Mouse (Mus musculus): ENCODE data around the gene Sdhaf2. TPM values are rescaled to one million over a fixed set of nuclear protein-coding genes. Genes with fewer than 3 reads are reported as not detected.
"Not testable (repeated sequence)": the region's sequence is repeated elsewhere in the genome, so short reads cannot be mapped to it uniquely, and the experiment has no call there.

Gene Sdhaf2
- polyA plus RNA-seq (2015; fragmentation: Nextera tagmentation; extraction: Ambion mirVana), result 60.4 and 66.2 TPM in 2 replicates

- Histone ChIP-seq H3K27ac (peak within 1 kb of the TSS; percentile 99), H3K9me3 (no peaks in the 10 kb centered on the region), H3K4me2 (replicated peaks) (peak within 1 kb of the TSS; percentile 74), H3K4me1 (peaks cover 29% of the 10 kb centered on the region), H3K4me3 (peak within 1 kb of the TSS; percentile 94), H3K36me3 (peaks cover 29% of the 10 kb centered on the region), H3K27me3 (no peaks in the 10 kb centered on the region), H3K9ac (peak within 1 kb of the TSS; percentile 98)
- no peak for ATAC-seq (ENCODE audit: low FRiP score, low read depth)
- WGBS, result 0% methylated on average over 11 of the region's 11 CpGs
These were observed at the start of gene Sdhaf2 for GRCm38 (mm10) chr19:10525910-10526309. Gene Sdhaf2, minus strand, starts transcription at chr19:10526142.

GRCm38 (mm10) chr19:10569627-10570026 is 43.7 kb upstream of the Sdhaf2 start:
- Histone ChIP-seq H3K4me2 (replicated peaks) (no peak overlapping the region), H3K36me3 (peaks cover 57% of the 10 kb centered on the region), H3K27ac (no peak overlapping the region), H3K27me3 (no peaks in the 10 kb centered on the region), H3K9ac (no peak overlapping the region), H3K9me3 (no peaks in the 10 kb centered on the region), H3K4me3 (no peak overlapping the region), H3K4me1 (no peaks in the 10 kb centered on the region)
- ATAC-seq (ENCODE audit: low FRiP score, low read depth), result no peak
- 91% methylated on average over 6 of the region's 6 CpGs for WGBS

GRCm38 (mm10) chr19:10565217-10565616 is 39.3 kb upstream of the Sdhaf2 start:
- Histone ChIP-seq H3K9ac (no peak overlapping the region), H3K4me2 (replicated peaks) (no peak overlapping the region), H3K4me3 (no peak overlapping the region), H3K4me1 (no peaks in the 10 kb centered on the region), H3K36me3 (peaks cover 16% of the 10 kb centered on the region), H3K9me3 (no peaks in the 10 kb centered on the region), H3K27ac (no peak overlapping the region), H3K27me3 (no peaks in the 10 kb centered on the region)
- WGBS, result 84% methylated on average over 4 of the region's 4 CpGs
- no peak for ATAC-seq (ENCODE audit: low FRiP score, low read depth)

- no peaks in the 10 kb centered on the region for H3K27me3 ChIP-seq
- H3K9ac ChIP-seq, result no peak overlapping the region
- H3K4me2 ChIP-seq (replicated peaks), result no peak overlapping the region
- H3K9me3 ChIP-seq, result no peaks in the 10 kb centered on the region
- no peak overlapping the region for H3K27ac ChIP-seq
- WGBS, result 82% methylated on average over 6 of the region's 6 CpGs
- no peak for ATAC-seq (ENCODE audit: low FRiP score, low read depth)
- H3K4me3 ChIP-seq, result no peak overlapping the region
- H3K36me3 ChIP-seq, result peaks cover 7% of the 10 kb centered on the region
- H3K4me1 ChIP-seq, result no peaks in the 10 kb centered on the region
These were observed 38.3 kb upstream of the Sdhaf2 start for GRCm38 (mm10) chr19:10564278-10564677.

- Histone ChIP-seq H3K27ac (no peak overlapping the region), H3K9me3 (no peaks in the 10 kb centered on the region), H3K36me3 (no peaks in the 10 kb centered on the region), H3K9ac (no peak overlapping the region), H3K4me1 (no peaks in the 10 kb centered on the region), H3K4me3 (no peak overlapping the region), H3K4me2 (replicated peaks) (no peak overlapping the region), H3K27me3 (no peaks in the 10 kb centered on the region)
- no peak for ATAC-seq (ENCODE audit: low FRiP score, low read depth)
- 62% methylated on average over 5 of the region's 5 CpGs for WGBS
These were observed 36.4 kb upstream of the Sdhaf2 start for GRCm38 (mm10) chr19:10562351-10562750.

- no peak overlapping the region for H3K4me2 ChIP-seq (replicated peaks)
- WGBS, result 56% methylated on average over 6 of the region's 6 CpGs
- H3K27ac ChIP-seq, result no peak overlapping the region; the same call in 1 of the 2 replicates
- no peak overlapping the region for H3K4me3 ChIP-seq
- no peak overlapping the region for H3K9ac ChIP-seq
- peaks cover 1% of the 10 kb centered on the region for H3K4me1 ChIP-seq
- no peak for ATAC-seq (ENCODE audit: low FRiP score, low read depth)
- no peaks in the 10 kb centered on the region for H3K27me3 ChIP-seq
- no peaks in the 10 kb centered on the region for H3K9me3 ChIP-seq
- no peaks in the 10 kb centered on the region for H3K36me3 ChIP-seq
These were observed 35.8 kb upstream of the Sdhaf2 start for GRCm38 (mm10) chr19:10561558-10562314.

GRCm38 (mm10) chr19:10560108-10560507 is 34.2 kb upstream of the Sdhaf2 start:
- Histone ChIP-seq H3K9me3 (no peaks in the 10 kb centered on the region), H3K27ac (no peak overlapping the region), H3K4me3 (no peak overlapping the region), H3K9ac (peak overlapping the region; percentile 2; the same call in 1 of the 2 replicates), H3K4me2 (replicated peaks) (no peak overlapping the region), H3K4me1 (peaks cover 9% of the 10 kb centered on the region), H3K27me3 (no peaks in the 10 kb centered on the region), H3K36me3 (no peaks in the 10 kb centered on the region)
- 37% methylated on average over 5 of the region's 5 CpGs for WGBS
- no peak for ATAC-seq (ENCODE audit: low FRiP score, low read depth)

GRCm38 (mm10) chr19:10557837-10558375 is 32.0 kb upstream of the Sdhaf2 start:
- not testable (repeated sequence) for H3K9me3 ChIP-seq; H3K27ac ChIP-seq; H3K4me2 ChIP-seq (replicated peaks); H3K27me3 ChIP-seq; H3K4me3 ChIP-seq; H3K9ac ChIP-seq; ATAC-seq (ENCODE audit: low FRiP score, low read depth); H3K36me3 ChIP-seq
- WGBS, result 73% methylated on average over 4 of the region's 4 CpGs
- peaks cover 17% of the 10 kb centered on the region for H3K4me1 ChIP-seq

- no peak for ATAC-seq (ENCODE audit: low FRiP score, low read depth)
- WGBS, result 78% methylated on average over 2 of the region's 2 CpGs
These were observed 31.5 kb upstream of the Sdhaf2 start for GRCm38 (mm10) chr19:10557430-10557829.

GRCm38 (mm10) chr19:10557001-10557400 is 31.1 kb upstream of the Sdhaf2 start:
- no peak for ATAC-seq (ENCODE audit: low FRiP score, low read depth)
- Histone ChIP-seq H3K4me1 (peaks cover 17% of the 10 kb centered on the region), H3K4me3 (no peak overlapping the region), H3K9me3 (no peaks in the 10 kb centered on the region), H3K4me2 (replicated peaks) (no peak overlapping the region), H3K36me3 (peaks cover 18% of the 10 kb centered on the region), H3K27ac (no peak overlapping the region), H3K9ac (no peak overlapping the region), H3K27me3 (no peaks in the 10 kb centered on the region)
- WGBS, result 77% methylated on average over 2 of the region's 2 CpGs

More at GRCm38 (mm10) chr19:10557430-10557829, 31.5 kb upstream of the Sdhaf2 start:
- Histone ChIP-seq H3K9me3 (no peaks in the 10 kb centered on the region), H3K9ac (no peak overlapping the region), H3K4me2 (replicated peaks) (no peak overlapping the region), H3K4me1 (peaks cover 17% of the 10 kb centered on the region), H3K4me3 (no peak overlapping the region), H3K27ac (no peak overlapping the region), H3K36me3 (peaks cover 13% of the 10 kb centered on the region), H3K27me3 (no peaks in the 10 kb centered on the region)

GRCm38 (mm10) chr19:10555624-10556510 is 29.9 kb upstream of the Sdhaf2 start, which contains the start of gene Tmem216:
Gene Tmem216, minus strand, starts transcription at chr19:10556238.
- WGBS, result 1% methylated on average over 43 of the region's 43 CpGs

GRCm38 (mm10) chr19:10539454-10539853 is 13.5 kb upstream of the Sdhaf2 start:
- Histone ChIP-seq H3K4me2 (replicated peaks) (no peak overlapping the region), H3K9ac (no peak overlapping the region), H3K27me3 (no peaks in the 10 kb centered on the region), H3K9me3 (no peaks in the 10 kb centered on the region), H3K4me1 (no peaks in the 10 kb centered on the region), H3K4me3 (no peak overlapping the region), H3K36me3 (peaks cover 85% of the 10 kb centered on the region), H3K27ac (no peak overlapping the region)
- 93% methylated on average over 5 of the region's 5 CpGs for WGBS
- no peak for ATAC-seq (ENCODE audit: low FRiP score, low read depth)

More at GRCm38 (mm10) chr19:10555624-10556510, 29.9 kb upstream of the Sdhaf2 start, which contains the start of gene Tmem216:
- Histone ChIP-seq H3K4me3 (peak within 1 kb of the TSS; percentile 66), H3K36me3 (peaks cover 29% of the 10 kb centered on the region), H3K27ac (peak within 1 kb of the TSS; percentile 52), H3K4me2 (replicated peaks) (peak within 1 kb of the TSS; percentile 79), H3K4me1 (peaks cover 17% of the 10 kb centered on the region), H3K9ac (peak within 1 kb of the TSS; percentile 69), H3K9me3 (no peaks in the 10 kb centered on the region), H3K27me3 (no peaks in the 10 kb centered on the region)
- peak; percentile 98 for ATAC-seq (ENCODE audit: low FRiP score, low read depth)

Data from limb, embryonic 13.5 days (tissue).